Mouse (Mus musculus) left cerebral cortex, postnatal 25 days (tissue): ENCODE measurements around the gene Mid1. TPM values are rescaled to one million over a fixed set of nuclear protein-coding genes. Genes with fewer than 3 reads are reported as not detected.

Source experiments
- DNase-seq, 2 experiments: peaks; one replicate each; pipeline ENCODE4 v3.0.0; 2022; ENCODE audit warnings: low spot score in 2 of 2, mixed read lengths in 1 of 2
- intact Hi-C: fragments of 180-260 bp; cut with DNase I; formaldehyde crosslinking; loops from one replicate; pipeline ENCODE4 v1.15.1; 2025
- total RNA-seq, 2 experiments: library from RNA; stranded (reverse); gene quantifications; 2 replicates each; pipeline ENCODE4 v1.2.3; 2021

Gene Mid1
- total RNA-seq, 2 experiments from 2014 or later, result 12.7 to 14.2 TPM

DNA sequence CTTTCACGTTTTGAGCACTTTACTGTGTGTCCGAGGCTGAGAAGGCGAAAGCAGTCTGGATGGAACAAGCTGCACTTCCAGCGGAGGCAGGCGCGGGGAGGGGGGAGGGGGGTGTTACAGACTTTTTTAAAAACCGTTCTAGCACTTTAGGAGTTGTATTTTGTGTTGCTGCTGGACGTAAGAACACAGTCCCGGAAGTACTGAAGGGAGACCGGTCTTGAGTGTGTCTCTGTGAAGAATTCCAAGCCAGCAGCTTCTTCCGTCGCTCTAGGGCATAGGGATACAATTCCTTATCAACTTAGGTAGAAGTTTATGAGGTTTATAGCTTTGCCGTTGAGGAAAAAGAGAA is 195.3 kb downstream of the Mid1 start:
- intact Hi-C loops, result loop anchor here (5.0 kb wide), 1 partner anchor 68 kb away; no protein-coding TSS in a partner anchor
- DNase-seq, result peak in 1 of 2 experiments; percentile 23

GRCm38 (mm10) chrX:169880826-169881225 is 195.8 kb downstream of the Mid1 start:
- peak in 1 of 2 experiments; percentile 2 for DNase-seq
- intact Hi-C loops, result loop anchor here (5.0 kb wide), 1 partner anchor 69 kb away; no protein-coding TSS in a partner anchor

DNA sequence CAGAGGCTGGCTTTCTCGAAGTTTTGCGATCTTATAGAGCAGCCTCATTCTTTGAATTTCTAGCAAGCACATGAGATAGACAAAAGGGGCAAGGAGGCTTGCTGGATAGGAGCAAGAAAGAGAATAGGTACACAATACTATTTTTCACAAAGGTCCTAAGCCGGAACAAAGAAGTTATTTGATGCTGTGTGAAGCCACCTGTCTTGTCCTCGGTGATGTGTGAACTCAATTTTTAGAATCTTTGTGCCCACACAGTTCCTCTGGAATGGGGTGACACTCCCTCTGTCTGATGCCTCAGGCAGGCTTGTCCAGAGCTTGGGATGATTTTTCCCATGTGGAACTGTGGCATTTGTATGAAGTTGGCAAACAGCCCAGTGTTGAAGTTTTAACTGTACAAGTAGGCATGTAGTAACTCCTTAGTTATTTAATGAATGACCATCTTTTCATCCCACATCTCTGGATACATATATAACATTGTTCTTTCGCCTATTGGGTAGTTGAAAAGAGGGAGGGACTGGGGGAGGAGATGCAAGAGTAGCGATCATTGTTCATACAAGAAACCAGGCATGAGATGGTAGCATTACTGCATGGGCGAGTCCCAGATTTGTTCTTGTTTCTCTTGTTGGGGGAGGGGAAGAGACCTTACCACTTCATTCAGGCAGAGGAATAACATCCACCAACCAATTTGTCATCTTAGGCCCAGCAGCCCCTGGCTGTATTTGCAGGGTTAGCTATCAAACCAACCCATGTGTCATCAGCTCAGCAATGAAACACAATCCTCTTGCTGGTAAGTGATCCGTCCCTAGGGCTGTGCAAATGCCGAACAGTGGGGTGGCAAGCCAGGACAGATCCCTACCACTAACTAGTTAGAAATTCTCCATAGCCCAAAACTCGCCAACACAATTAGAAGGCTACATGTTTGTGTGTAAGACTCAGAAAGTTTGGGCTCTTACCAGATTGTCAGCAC is 196.5 kb downstream of the Mid1 start:
- intact Hi-C loops, result loop anchor here (5.0 kb wide), 1 partner anchor 69 kb away; no protein-coding TSS in a partner anchor
- peak in 1 of 2 experiments; percentile 4 for DNase-seq

DNA sequence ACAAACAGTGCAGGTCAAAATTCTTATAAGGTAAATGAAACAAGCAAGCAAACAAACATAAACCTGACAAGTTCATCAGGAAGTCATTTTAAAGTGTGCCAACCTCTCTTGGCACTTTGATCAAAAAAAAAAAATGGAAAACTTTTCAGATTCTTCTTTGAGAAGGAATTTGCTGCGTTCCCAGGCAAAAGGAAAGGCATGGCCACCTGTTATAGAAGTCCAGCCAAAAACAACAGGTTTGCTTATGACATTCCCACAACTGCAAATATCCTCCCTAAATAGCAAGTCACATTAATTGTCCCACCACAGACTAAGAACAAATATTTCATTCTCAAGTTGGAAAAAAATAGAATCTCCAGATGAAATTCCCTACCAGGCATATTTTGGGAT is 197.2 kb downstream of the Mid1 start:
- intact Hi-C loops, result loop anchor here (5.0 kb wide), 1 partner anchor 70 kb away; no protein-coding TSS in a partner anchor
- DNase-seq, result no peak

DNA sequence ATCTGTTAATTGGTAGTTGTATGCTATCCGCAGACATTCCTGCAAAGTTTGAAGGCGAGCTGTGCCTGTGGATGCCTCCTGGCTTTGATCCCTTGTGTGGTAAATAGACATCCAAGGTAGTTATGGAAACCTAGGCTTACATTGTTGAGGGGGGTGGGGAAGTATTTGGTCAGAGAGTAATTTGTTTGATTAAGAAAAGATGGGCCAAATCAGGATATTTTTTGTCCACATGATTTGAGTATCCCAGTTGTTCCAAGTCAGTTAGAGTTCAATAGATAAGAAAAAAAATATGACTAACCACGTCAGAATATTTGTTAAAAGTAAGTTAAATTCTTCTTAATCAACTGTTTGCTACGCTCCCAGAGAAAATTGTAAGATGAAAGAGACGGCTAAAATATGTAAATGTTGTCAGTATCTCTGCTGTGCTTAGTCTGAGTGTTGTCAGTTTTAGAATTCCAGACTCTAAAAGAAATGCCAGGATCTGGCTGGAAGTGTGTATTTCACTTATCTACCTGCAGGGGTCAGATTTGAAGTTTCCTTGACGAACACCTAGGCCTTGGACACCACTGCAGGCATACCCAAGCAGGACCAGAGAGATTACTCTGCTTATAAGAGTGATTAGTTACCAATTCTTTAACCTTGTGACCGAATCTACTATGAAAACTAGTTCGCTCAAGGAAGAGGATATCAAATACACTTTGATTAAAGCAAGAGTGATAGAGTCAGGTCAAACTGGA is 198.7 kb downstream of the Mid1 start:
- intact Hi-C loops, result loop anchor here (5.0 kb wide), 1 partner anchor 71 kb away; no protein-coding TSS in a partner anchor
- peak in 1 of 2 experiments; percentile 6 for DNase-seq

- intact Hi-C loops, result no loop called here
- DNase-seq, result no peak
These were observed 205.5 kb downstream of the Mid1 start for GRCm38 (mm10) chrX:169890541-169890940.

GRCm38 (mm10) chrX:169892100-169892499 is 207.1 kb downstream of the Mid1 start:
- intact Hi-C loops, result no loop called here
- no peak for DNase-seq

GRCm38 (mm10) chrX:169892631-169893030 is 207.6 kb downstream of the Mid1 start:
- intact Hi-C loops, result no loop called here

GRCm38 (mm10) chrX:169899227-169899950 is 214.4 kb downstream of the Mid1 start:
- no peak for DNase-seq
- intact Hi-C loops, result no loop called here

More at GRCm38 (mm10) chrX:169892631-169893030, 207.6 kb downstream of the Mid1 start:
- no peak for DNase-seq

GRCm38 (mm10) chrX:169902860-169903259 is 217.9 kb downstream of the Mid1 start:
- DNase-seq, result no peak
- intact Hi-C loops, result no loop called here

DNA sequence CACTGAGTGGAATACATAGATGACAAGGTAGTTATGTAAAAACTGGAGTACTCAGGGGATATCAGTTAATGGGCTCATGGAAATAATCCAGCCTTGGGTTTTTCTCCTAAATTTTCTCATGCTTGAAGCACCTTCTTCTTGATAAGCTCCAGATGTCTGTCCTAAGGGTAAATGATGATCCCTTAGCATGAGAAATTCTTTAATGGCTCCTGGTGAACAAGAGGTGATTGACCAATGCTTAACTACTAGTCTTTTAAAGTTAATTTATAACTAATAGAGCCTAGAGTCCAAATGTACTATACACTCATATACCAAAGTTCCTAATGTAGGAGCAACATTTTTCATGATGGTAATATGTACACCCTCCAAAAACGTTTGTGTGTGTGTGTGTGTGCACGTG is 218.7 kb downstream of the Mid1 start:
- DNase-seq, result no peak
- intact Hi-C loops, result no loop called here

DNA sequence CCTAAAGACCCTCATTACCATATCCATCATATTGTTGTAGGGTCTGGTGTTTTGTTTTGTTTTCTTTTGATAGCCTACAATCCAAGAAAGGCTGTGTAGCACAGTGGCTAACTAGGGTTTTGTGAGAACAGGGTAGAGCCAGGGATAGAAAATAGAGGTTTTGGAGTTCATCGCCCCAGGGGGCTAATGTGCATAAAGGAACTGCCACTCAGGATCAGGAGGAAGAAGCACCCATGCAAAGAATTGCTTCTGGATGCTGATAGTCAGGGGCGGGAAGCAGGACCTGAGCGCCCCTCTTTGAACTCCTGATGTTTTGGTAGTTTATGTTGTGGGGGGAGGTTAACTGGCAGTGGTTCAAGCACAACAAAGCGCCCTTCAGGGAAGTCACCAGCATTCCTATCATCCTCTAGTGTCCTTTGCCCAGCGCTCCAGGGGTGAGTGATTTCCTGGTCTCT is 221.1 kb downstream of the Mid1 start:
- no peak for DNase-seq
- intact Hi-C loops, result loop anchor here (1.0 kb wide), 1 partner anchor 20 kb away; no protein-coding TSS in a partner anchor

GRCm38 (mm10) chrX:169909898-169910297 is 224.9 kb downstream of the Mid1 start:
- DNase-seq, result no peak
- intact Hi-C loops, result no loop called here

DNA sequence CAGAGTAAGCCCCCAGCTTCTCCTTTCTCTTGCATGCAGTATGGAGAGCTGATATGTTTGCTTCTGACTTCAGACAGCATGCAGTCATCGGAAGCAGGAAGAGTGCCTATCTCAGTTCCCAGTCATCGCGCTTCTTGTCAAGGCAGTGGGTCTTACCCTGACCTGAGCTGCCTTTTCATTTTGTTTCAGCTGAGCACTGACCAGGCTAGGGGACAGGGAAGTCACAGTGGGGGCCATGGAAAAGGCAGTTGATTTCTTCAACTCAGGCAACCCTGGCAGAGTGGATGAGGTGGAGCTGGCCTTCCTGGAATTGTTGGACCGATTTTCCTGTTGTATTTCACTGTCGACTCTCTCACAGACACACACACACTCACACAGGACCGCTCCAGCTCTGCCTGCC is 230.7 kb downstream of the Mid1 start:
- peak in 1 of 2 experiments; percentile 20 for DNase-seq
- intact Hi-C loops, result loop anchor here (1.0 kb wide), 2 partner anchors 71 to 76 kb away; no protein-coding TSS in a partner anchor

DNA sequence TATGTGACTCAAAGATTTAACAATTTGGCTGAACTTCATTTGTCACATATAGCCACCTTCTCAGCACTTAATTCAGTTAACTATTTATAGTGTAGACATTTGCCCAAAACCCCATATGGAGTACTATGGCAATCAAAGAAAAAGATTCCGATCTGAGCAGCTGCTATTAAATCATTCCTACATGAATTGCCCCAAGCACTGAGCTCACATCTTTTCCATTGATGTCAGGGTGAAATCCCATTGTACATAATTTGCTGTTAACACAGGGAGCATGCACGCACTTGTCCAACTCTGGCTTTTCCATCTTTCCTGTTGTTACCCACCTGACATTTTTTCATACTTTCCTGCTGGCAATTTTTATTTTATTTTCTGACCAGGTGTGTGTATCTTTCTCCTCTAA is 237.5 kb downstream of the Mid1 start:
- intact Hi-C loops, result no loop called here
- no peak for DNase-seq

GRCm38 (mm10) chrX:169923417-169923816 is 238.4 kb downstream of the Mid1 start:
- intact Hi-C loops, result no loop called here
- no peak for DNase-seq

DNA sequence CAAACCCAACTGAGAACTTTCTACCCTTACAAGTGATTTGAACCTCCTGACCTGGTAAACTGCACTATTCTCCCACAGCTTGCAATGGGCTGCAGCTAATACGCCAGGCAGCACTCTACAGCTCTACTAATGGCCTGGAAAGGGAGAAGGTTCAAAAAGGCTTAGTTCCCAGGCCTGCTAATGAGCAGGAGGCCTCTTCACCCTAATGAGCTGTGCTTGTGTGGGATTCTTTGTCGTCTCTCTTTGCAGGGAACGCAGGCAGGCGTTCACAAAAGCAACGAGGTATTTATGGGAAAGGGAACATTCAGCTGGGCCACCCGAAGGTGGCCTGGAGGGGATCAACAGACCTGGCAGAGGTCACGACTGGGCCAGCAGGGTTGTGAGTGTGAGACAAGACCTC is 240.6 kb downstream of the Mid1 start:
- intact Hi-C loops, result no loop called here
- DNase-seq, result no peak

GRCm38 (mm10) chrX:169927110-169927817 is 242.3 kb downstream of the Mid1 start:
- intact Hi-C loops, result no loop called here
- no peak for DNase-seq

DNA sequence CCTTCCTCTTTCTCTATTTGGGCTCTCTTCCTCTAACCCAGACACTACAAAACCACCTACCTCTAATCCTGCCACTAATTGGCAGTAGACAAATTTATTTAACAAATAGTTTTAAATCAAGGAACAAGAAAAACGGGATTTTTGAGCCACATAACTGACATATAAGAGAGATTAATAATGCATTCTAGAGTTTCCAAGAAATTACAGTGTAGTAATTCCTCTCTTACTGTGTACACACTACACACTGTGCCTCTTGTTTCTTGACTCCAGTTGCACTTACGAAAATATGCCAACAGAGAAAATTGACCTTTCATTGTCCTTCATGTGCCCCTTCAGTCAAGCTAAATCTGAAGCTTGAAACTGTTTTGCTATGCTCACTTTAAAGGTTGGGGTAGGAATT is 245.9 kb downstream of the Mid1 start:
- intact Hi-C loops, result loop anchor here (1.0 kb wide), 1 partner anchor 35 kb away; no protein-coding TSS in a partner anchor

More for the DNA sequence above, 245.9 kb downstream of the Mid1 start:
- no peak for DNase-seq
